Mouse (Mus musculus) ES-E14 (cell line): ENCODE measurements around the gene Ppp1r9a.

Experiments used
- CHD2 ChIP-seq: IDR thresholded peaks from 2 replicates; pipeline ENCODE4 v1.6.1; 2014; ENCODE audit warnings: mild to moderate bottlenecking, low read depth, low read length, inconsistent platforms
- MAFK ChIP-seq: IDR thresholded peaks from 2 replicates; pipeline ENCODE4 v1.6.1; 2014; ENCODE audit warnings: mild to moderate bottlenecking, low read depth, low read length, inconsistent platforms; ENCODE audit not compliant: insufficient read depth
- ZC3H11A ChIP-seq: IDR thresholded peaks from 2 replicates; pipeline ENCODE4 v1.6.1; 2012; ENCODE audit warnings: low read depth, mild to moderate bottlenecking, inconsistent platforms, low read length, borderline replicate concordance
- ZNF384 ChIP-seq: IDR thresholded peaks from 2 replicates; pipeline ENCODE4 v1.6.1; 2012; ENCODE audit warnings: low read depth, low read length, inconsistent platforms

GRCm38 (mm10) chr6:5080496-5080895 lies 177.8 kb downstream of the Ppp1r9a start:
- TF ChIP-seq MAFK (no peak), ZC3H11A (no peak), ZNF384 (no peak), CHD2 (no peak)
